Mouse (Mus musculus): Measurements from ENCODE around the gene Atg5.
"Not testable (repeated sequence)": the region's sequence is repeated elsewhere in the genome, so short reads cannot be mapped to it uniquely, and the experiment has no call there.

Atg5 gene

GRCm38 (mm10) chr10:44315276-44315675 is 47.1 kb downstream of the Atg5 start:
- no peak for DNase-seq (ENCODE audit: low spot score in 2 of 2)

- DNase-seq (ENCODE audit: low spot score in 2 of 2): no peak
Measured at GRCm38 (mm10) chr10:44316280-44317270, 48.4 kb downstream of the Atg5 start.

GRCm38 (mm10) chr10:44322166-44322565 is 54.0 kb downstream of the Atg5 start:
- DNase-seq (ENCODE audit: low spot score in 2 of 2): no peak

GRCm38 (mm10) chr10:44323070-44323775 is 55.1 kb downstream of the Atg5 start:
- no peak for DNase-seq (ENCODE audit: low spot score in 2 of 2)

- DNase-seq (ENCODE audit: low spot score in 2 of 2): no peak
Measured at GRCm38 (mm10) chr10:44323836-44324235, 55.7 kb downstream of the Atg5 start.

GRCm38 (mm10) chr10:44325551-44326500 is 57.7 kb downstream of the Atg5 start:
- no peak for DNase-seq (ENCODE audit: low spot score in 2 of 2)

- no peak for DNase-seq (ENCODE audit: low spot score in 2 of 2)
Measured at GRCm38 (mm10) chr10:44327057-44327456, 58.9 kb downstream of the Atg5 start.

- DNase-seq (ENCODE audit: low spot score in 2 of 2): peak; percentile 52 to 57
Measured at GRCm38 (mm10) chr10:44328347-44328746, 60.2 kb downstream of the Atg5 start.

GRCm38 (mm10) chr10:44330717-44331116 is 62.6 kb downstream of the Atg5 start:
- no peak for DNase-seq (ENCODE audit: low spot score in 2 of 2)

- no peak for DNase-seq (ENCODE audit: low spot score in 2 of 2)
Measured at GRCm38 (mm10) chr10:44331469-44331868, 63.3 kb downstream of the Atg5 start.

- DNase-seq (ENCODE audit: low spot score in 2 of 2): not testable (repeated sequence)
Measured at GRCm38 (mm10) chr10:44332656-44333055, 64.5 kb downstream of the Atg5 start.

- not testable (repeated sequence) for DNase-seq (ENCODE audit: low spot score in 2 of 2)
Measured at GRCm38 (mm10) chr10:44336641-44337382, 68.7 kb downstream of the Atg5 start.

- no peak for DNase-seq (ENCODE audit: low spot score in 2 of 2)
Measured at GRCm38 (mm10) chr10:44338571-44338970, 70.4 kb downstream of the Atg5 start.

GRCm38 (mm10) chr10:44339326-44339725 is 71.2 kb downstream of the Atg5 start:
- no peak for DNase-seq (ENCODE audit: low spot score in 2 of 2)

- DNase-seq (ENCODE audit: low spot score in 2 of 2): no peak
Measured at GRCm38 (mm10) chr10:44340928-44341327, 72.8 kb downstream of the Atg5 start.

- no peak for DNase-seq (ENCODE audit: low spot score in 2 of 2)
Measured at GRCm38 (mm10) chr10:44341826-44342521, 73.8 kb downstream of the Atg5 start.

- DNase-seq (ENCODE audit: low spot score in 2 of 2): no peak
Measured at GRCm38 (mm10) chr10:44343351-44343750, 75.2 kb downstream of the Atg5 start.

GRCm38 (mm10) chr10:44347549-44348172 is 79.5 kb downstream of the Atg5 start:
- no peak for DNase-seq (ENCODE audit: low spot score in 2 of 2)

GRCm38 (mm10) chr10:44348474-44349415 is 80.6 kb downstream of the Atg5 start:
- no peak for DNase-seq (ENCODE audit: low spot score in 2 of 2)

Measured in frontal cortex, postnatal 25 days (tissue).